Mouse (Mus musculus): Measurements from ENCODE around the gene Aqp9. TPM values are rescaled to one million over a fixed set of nuclear protein-coding genes. Genes with fewer than 3 reads are reported as not detected.

The Aqp9 gene
- polyA plus RNA-seq, 1 experiment from 2014 or later = 0.21 TPM

DNA sequence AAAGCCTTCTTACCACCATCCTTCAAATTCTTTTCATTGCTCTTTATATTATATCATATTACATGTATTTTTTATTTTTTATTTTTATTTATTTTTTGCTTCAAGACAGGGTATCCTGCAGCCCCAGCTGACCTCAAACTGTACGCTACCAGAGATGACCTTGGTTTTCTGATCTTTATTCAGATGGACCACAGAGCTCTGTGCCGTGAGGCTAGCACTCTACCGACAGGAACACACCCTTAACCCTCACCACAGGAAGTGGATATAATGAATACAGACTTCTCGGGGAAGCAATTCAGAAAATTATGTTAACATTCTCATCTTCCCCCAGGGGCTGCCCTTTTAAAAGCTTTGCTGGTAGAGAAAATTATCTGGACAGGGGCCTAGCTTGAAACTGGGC lies 95.4 kb downstream of the Aqp9 start:
- no peaks in the 10 kb centered on the region for H3K27me3 ChIP-seq (replicated peaks; ENCODE audit: control insufficient read depth, insufficient read depth, low read length)
- ATAC-seq = no peak

DNA sequence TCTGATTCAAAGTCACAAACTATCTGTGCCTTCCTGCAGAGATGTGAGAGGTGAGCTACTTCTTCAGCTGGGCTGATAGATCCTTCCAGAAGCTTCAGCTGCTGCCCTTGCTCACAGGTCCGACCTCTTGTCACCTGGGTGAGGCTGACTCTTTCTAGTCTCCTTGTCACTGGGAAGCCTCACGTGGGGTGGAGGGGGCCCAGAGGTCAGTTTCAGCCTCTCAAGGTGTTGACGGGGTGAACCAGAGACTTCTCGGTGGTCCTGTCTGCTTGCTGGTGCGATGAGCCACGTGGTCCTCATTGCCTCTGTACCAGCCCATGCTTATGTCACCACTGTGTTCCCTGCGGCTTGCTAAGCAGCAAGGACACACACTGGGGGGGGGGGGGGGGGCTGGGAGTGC lies 96.0 kb downstream of the Aqp9 start:
- Histone ChIP-seq H3K27me3 (replicated peaks; ENCODE audit: control insufficient read depth, insufficient read depth, low read length) (no peaks in the 10 kb centered on the region), H3K4me2 (replicated peaks; ENCODE audit: low read depth) (no peak overlapping the region), H3K36me3 (ENCODE audit: control insufficient read depth, insufficient read depth) (no peaks in the 10 kb centered on the region), H3K27ac (ENCODE audit: low read depth, low read length) (no peak overlapping the region), H3K4me3 (ENCODE audit: low read depth, low read length) (no peak overlapping the region), H3K9ac (ENCODE audit: low read depth, low read length) (no peak overlapping the region), H3K4me1 (replicated peaks; ENCODE audit: control insufficient read depth, insufficient read depth, low read length) (no peaks in the 10 kb centered on the region), H3K9me3 (ENCODE audit: control insufficient read depth) (no peaks in the 10 kb centered on the region)
- no peak for TF ChIP-seq CTCF (IDR thresholded peaks at IDR 0.05; ENCODE audit: low read depth)
- WGBS = 81% methylated on average over 7 of the region's 7 CpGs
- ATAC-seq = no peak

More for the DNA sequence above, 95.4 kb downstream of the Aqp9 start:
- 49% methylated on average over 4 of the region's 4 CpGs for WGBS
- H3K27ac ChIP-seq (ENCODE audit: low read depth, low read length) = no peak overlapping the region
- H3K4me2 ChIP-seq (replicated peaks; ENCODE audit: low read depth) = no peak overlapping the region
- H3K9me3 ChIP-seq (ENCODE audit: control insufficient read depth) = no peaks in the 10 kb centered on the region
- H3K9ac ChIP-seq (ENCODE audit: low read depth, low read length) = no peak overlapping the region
- H3K36me3 ChIP-seq (ENCODE audit: control insufficient read depth, insufficient read depth) = no peaks in the 10 kb centered on the region
- H3K4me1 ChIP-seq (replicated peaks; ENCODE audit: control insufficient read depth, insufficient read depth, low read length) = no peaks in the 10 kb centered on the region
- no peak overlapping the region for H3K4me3 ChIP-seq (ENCODE audit: low read depth, low read length)
- no peak for TF ChIP-seq CTCF (IDR thresholded peaks at IDR 0.05; ENCODE audit: low read depth)

DNA sequence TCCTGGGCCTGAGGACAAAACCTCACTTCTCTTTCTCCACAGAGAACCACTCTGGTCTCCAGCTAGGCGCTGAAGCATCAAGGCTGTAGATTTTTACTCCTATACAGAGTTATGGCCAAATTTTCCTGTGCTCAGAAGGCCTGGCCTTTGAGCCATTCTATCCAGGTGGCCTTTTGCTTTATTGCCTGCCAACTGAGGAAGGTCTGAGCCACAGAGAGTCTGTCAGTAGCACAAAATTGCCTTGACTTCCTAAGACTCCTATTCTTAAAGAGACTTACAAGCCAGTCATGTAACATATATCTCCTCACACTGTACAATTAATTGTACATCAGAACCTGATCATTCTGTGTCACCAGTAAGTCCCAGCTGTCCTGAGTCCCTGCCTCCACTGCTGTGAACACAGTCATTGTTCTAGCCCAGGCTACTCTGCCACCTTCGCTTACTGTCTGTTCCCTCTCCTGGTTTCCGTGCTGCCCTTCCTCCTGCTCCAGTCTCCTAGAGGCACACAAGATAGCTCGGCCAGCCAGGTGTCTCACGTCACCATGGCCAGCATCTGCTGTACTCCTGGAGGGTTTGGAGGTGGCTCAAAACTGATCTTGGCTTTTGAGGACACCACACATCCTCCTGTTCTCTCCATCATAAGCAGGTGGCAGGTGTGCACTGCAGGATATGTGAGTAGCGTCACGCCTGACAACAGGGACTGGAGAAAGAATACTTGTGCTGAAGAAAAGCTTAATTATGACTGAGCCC lies 96.7 kb downstream of the Aqp9 start:
- no peaks in the 10 kb centered on the region for H3K9me3 ChIP-seq (ENCODE audit: control insufficient read depth)
- no peaks in the 10 kb centered on the region for H3K36me3 ChIP-seq (ENCODE audit: control insufficient read depth, insufficient read depth)
- H3K4me1 ChIP-seq (replicated peaks; ENCODE audit: control insufficient read depth, insufficient read depth, low read length) = no peaks in the 10 kb centered on the region
- WGBS = 71% methylated on average over 7 of the region's 7 CpGs
- ATAC-seq = no peak
- no peaks in the 10 kb centered on the region for H3K27me3 ChIP-seq (replicated peaks; ENCODE audit: control insufficient read depth, insufficient read depth, low read length)
- H3K9ac ChIP-seq (ENCODE audit: low read depth, low read length) = no peak overlapping the region
- TF ChIP-seq CTCF (IDR thresholded peaks at IDR 0.05; ENCODE audit: low read depth) = no peak
- no peak overlapping the region for H3K4me2 ChIP-seq (replicated peaks; ENCODE audit: low read depth)
- H3K27ac ChIP-seq (ENCODE audit: low read depth, low read length) = no peak overlapping the region
- no peak overlapping the region for H3K4me3 ChIP-seq (ENCODE audit: low read depth, low read length)

DNA sequence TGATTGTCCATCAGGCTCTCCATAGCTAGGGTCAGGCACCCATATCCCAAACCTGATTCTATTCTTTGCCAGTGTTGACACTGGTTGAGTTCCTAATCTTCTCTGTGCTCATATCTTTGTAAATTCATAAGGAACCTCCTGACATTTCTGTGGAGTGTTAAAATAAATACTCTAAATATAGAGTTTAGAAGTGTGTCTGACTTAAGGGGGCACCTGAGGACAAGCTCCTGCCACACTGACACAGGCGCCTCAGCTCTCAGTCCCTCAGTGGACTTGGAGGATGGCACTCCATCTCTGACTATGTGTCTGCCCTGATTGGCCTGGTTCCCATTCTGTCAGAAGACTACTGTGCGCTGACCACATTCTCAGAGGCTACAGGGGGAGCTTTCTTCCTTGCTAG lies 97.9 kb downstream of the Aqp9 start:
- H3K27ac ChIP-seq (ENCODE audit: low read depth, low read length) = no peak overlapping the region
- ATAC-seq = no peak
- no peaks in the 10 kb centered on the region for H3K4me1 ChIP-seq (replicated peaks; ENCODE audit: control insufficient read depth, insufficient read depth, low read length)
- no peak overlapping the region for H3K9ac ChIP-seq (ENCODE audit: low read depth, low read length)
- H3K4me2 ChIP-seq (replicated peaks; ENCODE audit: low read depth) = no peak overlapping the region
- no peaks in the 10 kb centered on the region for H3K36me3 ChIP-seq (ENCODE audit: control insufficient read depth, insufficient read depth)
- no peaks in the 10 kb centered on the region for H3K27me3 ChIP-seq (replicated peaks; ENCODE audit: control insufficient read depth, insufficient read depth, low read length)
- H3K4me3 ChIP-seq (ENCODE audit: low read depth, low read length) = no peak overlapping the region
- TF ChIP-seq CTCF (IDR thresholded peaks at IDR 0.05; ENCODE audit: low read depth) = no peak
- 93% methylated on average over 2 of the region's 2 CpGs for WGBS
- H3K9me3 ChIP-seq (ENCODE audit: control insufficient read depth) = no peaks in the 10 kb centered on the region

- Histone ChIP-seq H3K9ac (ENCODE audit: low read depth, low read length) (no peak overlapping the region), H3K36me3 (ENCODE audit: control insufficient read depth, insufficient read depth) (no peaks in the 10 kb centered on the region), H3K4me1 (replicated peaks; ENCODE audit: control insufficient read depth, insufficient read depth, low read length) (no peaks in the 10 kb centered on the region), H3K4me2 (replicated peaks; ENCODE audit: low read depth) (no peak overlapping the region), H3K9me3 (ENCODE audit: control insufficient read depth) (no peaks in the 10 kb centered on the region), H3K27me3 (replicated peaks; ENCODE audit: control insufficient read depth, insufficient read depth, low read length) (no peaks in the 10 kb centered on the region), H3K4me3 (ENCODE audit: low read depth, low read length) (no peak overlapping the region), H3K27ac (ENCODE audit: low read depth, low read length) (no peak overlapping the region)
- no peak for TF ChIP-seq CTCF (IDR thresholded peaks at IDR 0.05; ENCODE audit: low read depth)
- WGBS = 70% methylated on average over 6 of the region's 6 CpGs
- ATAC-seq = no peak
These were observed 99.6 kb downstream of the Aqp9 start for GRCm38 (mm10) chr9:71068866-71069390.

DNA sequence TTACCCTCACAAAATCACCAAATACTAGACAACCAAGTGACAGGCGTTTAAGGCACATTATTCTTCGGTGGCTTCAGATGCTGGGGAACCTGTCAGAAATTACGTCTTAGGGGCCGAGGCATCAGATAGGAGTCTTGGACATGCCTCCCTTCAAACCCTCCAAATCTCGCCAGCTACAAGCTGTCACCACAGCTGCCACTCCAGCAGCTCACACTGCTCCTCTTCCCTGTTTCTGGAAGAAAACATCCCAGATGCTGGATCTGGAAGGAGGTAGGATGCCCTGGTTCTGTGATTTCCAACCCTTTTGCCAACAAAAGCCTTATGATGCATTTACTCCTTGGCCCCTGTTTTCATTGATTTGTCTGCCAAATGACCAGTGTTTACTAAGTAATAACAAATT lies 101.3 kb downstream of the Aqp9 start:
- TF ChIP-seq CTCF (IDR thresholded peaks at IDR 0.05; ENCODE audit: low read depth) = no peak
- Histone ChIP-seq H3K27me3 (replicated peaks; ENCODE audit: control insufficient read depth, insufficient read depth, low read length) (no peaks in the 10 kb centered on the region), H3K9ac (ENCODE audit: low read depth, low read length) (no peak overlapping the region), H3K4me2 (replicated peaks; ENCODE audit: low read depth) (no peak overlapping the region), H3K9me3 (ENCODE audit: control insufficient read depth) (no peaks in the 10 kb centered on the region), H3K36me3 (ENCODE audit: control insufficient read depth, insufficient read depth) (no peaks in the 10 kb centered on the region), H3K27ac (ENCODE audit: low read depth, low read length) (no peak overlapping the region), H3K4me1 (replicated peaks; ENCODE audit: control insufficient read depth, insufficient read depth, low read length) (no peaks in the 10 kb centered on the region), H3K4me3 (ENCODE audit: low read depth, low read length) (no peak overlapping the region)
- 85% methylated on average over 5 of the region's 5 CpGs for WGBS
- ATAC-seq = no peak
